28 mouse cellular contexts compared by ENCODE assay signal in the genomic region with DNA sequence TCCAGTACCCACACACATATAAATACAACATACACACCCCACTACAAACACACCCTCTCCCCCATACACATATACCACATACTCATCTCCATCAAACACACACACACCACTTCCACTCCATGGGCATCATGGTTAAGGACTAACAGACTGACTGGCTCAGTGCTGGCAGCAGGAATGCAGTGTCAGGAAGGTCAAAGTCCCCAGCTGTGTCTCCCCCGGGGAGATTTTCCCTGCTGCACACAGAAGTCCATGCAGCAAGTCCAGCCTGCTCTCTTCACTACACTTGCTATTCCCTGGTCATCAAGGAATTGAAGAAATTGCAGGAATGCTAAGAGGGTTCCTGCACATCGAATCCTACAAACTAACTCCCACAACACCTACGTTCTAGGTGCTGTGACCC.
DNase-seq lines count a peak whose midpoint lies in the region; ATAC-seq lines count a peak whose summit lies in the region.
"Had no signal": no experiment of that assay in that cellular context is flagged by ENCODE, and none has a peak within 500 bp of the region (broad histone marks: within the 10 kb centered on the region; RNA-seq: fewer than 3 reads in every experiment).

No protein-coding gene starts in this region.

- H3K4me1 ChIP-seq in kidney, embryonic 14.5 days (ENCODE audit: control insufficient read depth, insufficient read depth, low read length), result no peaks in the 10 kb centered on the region
- H3K4me1 ChIP-seq: embryonic facial prominence, embryonic 13.5 days; forebrain, embryonic 10.5 days; hindbrain, embryonic 13.5 days; limb, embryonic 13.5 days; neural tube, embryonic 12.5 days had no signal

- no peak overlapping the region for H3K27ac ChIP-seq in kidney, embryonic 14.5 days (ENCODE audit: low read depth, low read length)
- H3K27ac ChIP-seq: embryonic facial prominence, embryonic 13.5 days; forebrain, embryonic 10.5 days; hindbrain, embryonic 13.5 days; layer of hippocampus, adult 2 months; limb, embryonic 13.5 days; liver, embryonic 14.5 days; neural tube, embryonic 12.5 days had no signal

- no peak overlapping the region for H3K4me2 ChIP-seq in kidney, embryonic 14.5 days (replicated peaks; ENCODE audit: low read depth, low read length)
- H3K4me2 ChIP-seq: embryonic facial prominence, embryonic 13.5 days; hindbrain, embryonic 13.5 days; limb, embryonic 13.5 days; lung, embryonic 14.5 days; midbrain, embryonic 11.5 days; neural tube, embryonic 12.5 days had no signal

- 62% methylated on average over 3 of the region's 3 CpGs for WGBS in kidney, embryonic 14.5 days

- H3K9ac ChIP-seq in kidney, embryonic 14.5 days (ENCODE audit: low read depth, low read length), result no peak overlapping the region
- H3K9ac ChIP-seq: embryonic facial prominence, embryonic 13.5 days; hindbrain, embryonic 13.5 days; limb, embryonic 13.5 days; liver, embryonic 14.5 days; lung, embryonic 14.5 days; neural tube, embryonic 12.5 days had no signal

- DNase-seq in kidney, adult 11 months, result peak; percentile 31
- DNase-seq in kidney, adult 8-10 months, result peak; percentile 17 to 57
- DNase-seq in kidney, postnatal 10 days, result peak; percentile 62
- peak; percentile 17 for DNase-seq in mesoderm, embryonic 11.5 days (ENCODE audit: low read depth, low spot score)
- no peak for DNase-seq in natural killer cell, adult 2 months (ENCODE audit: low spot score in 2 of 2)
- DNase-seq in layer of hippocampus, postnatal 14 days (ENCODE audit: low spot score in 2 of 2), result no peak
- no peak for DNase-seq in urinary bladder, adult 18-20 months (ENCODE audit: low spot score in 2 of 2)
- DNase-seq: adrenal gland, postnatal 10 days; cerebellum, adult 11 months; cerebellum, adult 9-10 months; cerebellum, postnatal 36 days; embryo, embryonic 11 days; heart, postnatal 4 days; lung, embryonic 14.5 days; lung, postnatal 14 days had no signal

- no peak overlapping the region for H3K4me3 ChIP-seq in kidney, embryonic 14.5 days (ENCODE audit: low read length)
- H3K4me3 ChIP-seq: embryonic facial prominence, embryonic 13.5 days; forebrain, embryonic 10.5 days; hindbrain, embryonic 13.5 days; layer of hippocampus, adult 2 months; limb, embryonic 13.5 days; neural tube, embryonic 12.5 days had no signal

- no peaks in the 10 kb centered on the region for H3K27me3 ChIP-seq in kidney, embryonic 14.5 days (ENCODE audit: control insufficient read depth, insufficient read depth, low read length)
- H3K27me3 ChIP-seq: embryonic facial prominence, embryonic 13.5 days; hindbrain, embryonic 13.5 days; limb, embryonic 13.5 days; neural tube, embryonic 12.5 days had no signal

- H3K36me3 ChIP-seq in kidney, embryonic 14.5 days (ENCODE audit: control insufficient read depth, insufficient read depth, low read length), result no peaks in the 10 kb centered on the region
- H3K36me3 ChIP-seq: embryonic facial prominence, embryonic 13.5 days; forebrain, embryonic 10.5 days; hindbrain, embryonic 13.5 days; limb, embryonic 13.5 days; neural tube, embryonic 12.5 days had no signal

- no peaks in the 10 kb centered on the region for H3K9me3 ChIP-seq in kidney, embryonic 14.5 days (ENCODE audit: control insufficient read depth, low read length)
- H3K9me3 ChIP-seq: embryonic facial prominence, embryonic 13.5 days; forebrain, embryonic 10.5 days; hindbrain, embryonic 13.5 days; limb, embryonic 13.5 days; neural tube, embryonic 12.5 days had no signal

- ATAC-seq in kidney, embryonic 14.5 days (ENCODE audit: low FRiP score, low TSS enrichment), result no peak
- ATAC-seq: forebrain, embryonic 16.5 days; intestine, embryonic 16.5 days; midbrain, embryonic 16.5 days; Patski had no signal

Comparison
In these comparisons a context has a peak if more than half of its experiments do, and no peak if none do; other contexts are left out.
1. DNase-seq: peak in kidney, adult 11 months (single experiment), kidney, adult 8-10 months (2 of 2), kidney, postnatal 10 days (single experiment) and mesoderm, embryonic 11.5 days (single experiment); none in natural killer cell, adult 2 months (0 of 2), layer of hippocampus, postnatal 14 days (0 of 2) and urinary bladder, adult 18-20 months (0 of 2).